Mouse (Mus musculus) testis, postnatal 14 days (tissue): ENCODE measurements around the gene Il18.
A peak's percentile ranks its signal among the peaks of the same experiment; 100 is the strongest.
"Not testable (repeated sequence)": the region's sequence is repeated elsewhere in the genome, so short reads cannot be mapped to it uniquely, and the experiment has no call there.

Experiments
- DNase-seq: peaks from one replicate; pipeline ENCODE4 v3.0.0; 2021; ENCODE audit warnings: low spot score

The Il18 gene

GRCm38 (mm10) chr9:50603998-50604324 lies 49.3 kb downstream of the Il18 start:
- no peak for DNase-seq

- DNase-seq = no peak
These were observed 49.7 kb downstream of the Il18 start for GRCm38 (mm10) chr9:50604338-50604737.

GRCm38 (mm10) chr9:50612115-50612514 lies 57.5 kb downstream of the Il18 start:
- no peak for DNase-seq

DNA sequence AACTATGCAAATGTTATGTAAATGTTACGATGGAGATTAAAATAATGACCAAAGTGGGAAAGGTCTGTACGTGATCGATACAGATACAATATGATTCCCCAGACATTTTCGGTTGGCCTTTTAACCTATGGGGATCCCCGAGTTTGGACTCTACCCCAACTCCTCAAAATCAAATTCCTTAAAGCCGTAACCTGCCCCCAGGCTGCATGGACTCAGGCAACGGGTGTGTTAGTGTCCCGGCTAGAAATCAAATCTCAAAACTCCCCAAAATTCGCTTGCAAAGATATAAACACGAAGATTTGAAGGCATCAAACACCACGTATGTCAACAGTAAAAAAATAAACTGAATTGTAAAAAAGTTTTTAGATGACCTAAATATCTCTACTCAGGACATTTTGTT lies 61.5 kb downstream of the Il18 start:
- DNase-seq = no peak

DNA sequence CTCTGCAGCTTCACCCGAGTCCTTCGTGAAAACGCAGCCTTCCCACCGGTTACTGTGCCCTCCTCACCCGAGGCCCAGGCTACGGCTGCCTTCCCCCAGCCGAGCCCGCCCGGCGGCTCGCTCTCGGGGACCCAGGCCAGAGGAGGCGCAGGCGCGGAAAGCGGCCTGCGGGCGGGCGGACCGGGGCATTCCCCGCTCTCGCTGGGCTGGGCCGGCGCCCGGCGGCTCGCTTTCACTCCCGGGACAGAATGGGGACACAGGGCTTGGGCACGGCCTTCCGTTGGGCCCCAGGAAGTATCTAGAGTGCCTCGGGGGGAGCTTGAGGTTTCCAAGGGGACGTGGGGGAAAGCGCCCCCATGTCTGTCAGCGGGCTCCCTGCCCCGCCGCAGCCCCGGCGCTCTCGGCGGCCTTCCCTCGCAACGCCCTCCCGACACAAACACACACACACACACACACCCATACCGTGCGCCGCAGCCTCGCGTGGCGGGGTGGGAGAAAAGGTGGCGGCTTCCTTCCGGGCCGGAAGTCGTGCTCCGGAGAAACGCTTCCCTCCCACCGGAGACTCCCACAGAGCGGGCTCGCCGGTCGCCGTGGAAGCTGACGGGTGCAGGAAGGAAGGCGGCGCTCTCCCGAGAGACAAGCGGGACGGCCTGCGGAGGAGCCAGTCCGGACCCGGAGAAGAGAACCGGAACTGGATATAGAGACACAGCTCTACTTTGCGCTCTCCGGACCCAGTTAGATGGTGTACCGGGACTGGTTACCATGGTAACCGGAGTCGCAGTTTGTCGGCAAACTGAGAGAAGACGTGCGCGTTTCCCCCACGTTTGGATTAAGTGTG lies 62.4 kb downstream of the Il18 start, which contains the start of the genes Pih1d2 and Nkapd1:
Gene Pih1d2 (plus strand): TSS at position 556 of the 838 bp plus-strand sequence.
Gene Nkapd1 (minus strand): TSS at position 699 of the 838 bp plus-strand sequence.
- DNase-seq = peak; percentile 90

DNA sequence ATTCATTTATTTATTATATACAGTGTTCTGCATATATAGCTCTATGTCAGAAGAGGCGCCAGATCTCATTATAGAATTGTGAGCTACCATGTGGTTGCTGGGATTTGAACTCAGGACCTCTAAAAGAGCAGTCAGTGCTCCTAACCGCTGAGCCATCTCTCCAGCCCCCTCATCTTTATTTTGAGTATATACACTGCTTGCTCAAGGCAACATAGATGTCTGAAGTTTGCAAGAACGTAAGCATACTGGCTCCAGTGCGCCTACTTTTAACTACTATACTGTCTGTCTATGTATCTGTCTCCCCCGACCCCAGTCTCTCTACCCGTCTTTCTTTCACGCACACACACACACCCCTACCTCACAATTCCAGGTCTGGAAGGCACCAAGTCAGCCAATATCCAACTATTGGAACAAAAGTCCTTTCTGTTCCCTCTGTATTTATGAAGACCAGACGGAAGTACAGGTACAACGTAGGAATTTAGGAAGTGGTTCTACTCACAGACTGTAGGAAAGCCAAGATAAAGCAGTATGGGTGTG lies 63.2 kb downstream of the Il18 start:
- no peak for DNase-seq

- DNase-seq = not testable (repeated sequence)
These were observed 76.3 kb downstream of the Il18 start for GRCm38 (mm10) chr9:50630903-50631302.
